Mouse (Mus musculus) heart, embryonic 15.5 days (tissue): Measurements from ENCODE around the gene Epas1. TPM values are rescaled to one million over a fixed set of nuclear protein-coding genes. Genes with fewer than 3 reads are reported as not detected.

Experiments used
- ATAC-seq: fragments of 200-750 bp; cut with Nextera tagmentation; replicated peaks from 2 replicates; pipeline ENCODE4 v1.8.0; 2017; ENCODE audit warnings: low read depth, moderate TSS enrichment; ENCODE audit not compliant: insufficient number of reproducible peaks, insufficient read depth, low FRiP score
- H3K27ac ChIP-seq: fragments of 300-500 bp; sonication (generic); 2 replicates; pipeline ENCODE4 v1.5.1; 2015; ENCODE audit warnings: mild to moderate bottlenecking, inconsistent platforms
- H3K27me3 ChIP-seq: fragments of 300-500 bp; sonication (generic); 2 replicates; pipeline ENCODE4 v1.6.1; 2015; ENCODE audit warnings: inconsistent platforms
- H3K36me3 ChIP-seq: fragments of 300-500 bp; sonication (generic); 2 replicates; pipeline ENCODE4 v1.6.1; 2015; ENCODE audit warnings: mild to moderate bottlenecking, inconsistent platforms
- H3K4me1 ChIP-seq: fragments of 300-500 bp; sonication (generic); replicated peaks from 2 replicates; pipeline ENCODE4 v1.6.1; 2015; ENCODE audit warnings: inconsistent platforms
- H3K4me2 ChIP-seq: fragments of 300-500 bp; sonication (generic); 2 replicates; pipeline ENCODE4 v1.6.1; 2015; ENCODE audit warnings: inconsistent platforms, mild to moderate bottlenecking, moderate library complexity
- H3K4me3 ChIP-seq: fragments of 300-500 bp; sonication (generic); 2 replicates; pipeline ENCODE4 v1.5.1; 2015; ENCODE audit warnings: mild to moderate bottlenecking, inconsistent platforms
- H3K9ac ChIP-seq: fragments of 300-500 bp; sonication (generic); 2 replicates; pipeline ENCODE4 v1.6.1; 2015; ENCODE audit warnings: mild to moderate bottlenecking, inconsistent platforms
- H3K9me3 ChIP-seq: fragments of 300-500 bp; sonication (generic); replicated peaks from 2 replicates; pipeline ENCODE4 v1.6.1; 2016; ENCODE audit warnings: inconsistent platforms
- WGBS: fragments of 180-500 bp; shearing (Covaris S2); methylation state at CpG from one replicate; pipeline ENCODE4 v1.1.7; 2015; ENCODE audit warnings: mixed read lengths; 5-methylcytosine and 5-hydroxymethylcytosine counted together
- polyA plus RNA-seq: library from polyadenylated mRNA; unstranded; fragments of >200 nt; fragmentation: Nextera tagmentation; extraction: Ambion mirVana; gene quantifications from 2 replicates; pipeline ENCODE4 v1.2.1, GENCODE M21; 2015

Gene Epas1
- polyA plus RNA-seq, 1 experiment from 2014 or later = 7.1 TPM

DNA sequence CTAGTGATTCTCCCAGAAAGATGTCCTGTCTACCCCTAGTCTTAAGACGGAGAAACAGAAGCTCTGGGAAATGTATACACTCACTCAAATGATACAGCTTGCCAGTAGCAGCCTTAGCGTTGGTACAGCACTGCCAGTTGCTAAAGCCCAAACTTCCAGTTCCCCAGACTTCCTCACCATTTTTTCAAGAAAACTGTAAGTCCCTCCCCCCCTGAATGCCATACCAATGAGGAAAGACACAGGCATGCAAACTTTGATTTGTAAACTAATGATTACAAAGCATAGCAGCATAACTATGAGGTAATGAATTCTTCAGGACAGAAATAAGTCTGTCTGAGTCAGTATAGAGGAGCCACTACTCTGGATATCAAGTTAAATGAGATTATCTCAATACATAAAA is 124.2 kb downstream of the Epas1 start:
- WGBS = 58% methylated on average over 2 of the region's 2 CpGs
- ATAC-seq = no peak

DNA sequence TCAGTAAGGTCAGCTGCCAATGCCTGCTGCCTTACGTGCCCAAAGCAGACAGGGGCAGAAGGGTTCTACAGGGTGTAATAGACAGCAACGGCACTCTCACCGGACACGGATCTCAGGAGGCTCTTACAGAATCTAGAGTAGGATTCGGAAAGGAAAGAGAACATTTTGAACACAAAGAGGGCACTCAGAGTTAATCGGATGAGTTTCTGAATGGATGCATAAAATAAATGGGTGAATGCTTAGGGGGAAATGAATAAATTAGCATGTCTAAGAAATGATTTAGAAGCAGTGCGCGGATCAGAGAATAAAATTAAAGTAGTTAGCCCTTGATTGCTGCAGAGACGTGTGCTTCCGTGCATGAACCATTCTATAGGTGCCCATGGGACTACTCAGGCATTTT is 126.6 kb downstream of the Epas1 start:
- H3K36me3 ChIP-seq = no peaks in the 10 kb centered on the region
- no peak overlapping the region for H3K27ac ChIP-seq
- no peaks in the 10 kb centered on the region for H3K4me1 ChIP-seq
- no peaks in the 10 kb centered on the region for H3K27me3 ChIP-seq
- no peaks in the 10 kb centered on the region for H3K9me3 ChIP-seq
- no peak overlapping the region for H3K9ac ChIP-seq
- ATAC-seq = no peak
- no peak overlapping the region for H3K4me2 ChIP-seq
- H3K4me3 ChIP-seq = no peak overlapping the region
- WGBS = 82% methylated on average over 10 of the region's 10 CpGs

More for the DNA sequence above, 124.2 kb downstream of the Epas1 start:
- H3K4me1 ChIP-seq = no peaks in the 10 kb centered on the region
- no peak overlapping the region for H3K27ac ChIP-seq
- H3K27me3 ChIP-seq = no peaks in the 10 kb centered on the region
- H3K36me3 ChIP-seq = no peaks in the 10 kb centered on the region
- H3K9ac ChIP-seq = no peak overlapping the region
- no peak overlapping the region for H3K4me3 ChIP-seq
- no peaks in the 10 kb centered on the region for H3K9me3 ChIP-seq
- no peak overlapping the region for H3K4me2 ChIP-seq

DNA sequence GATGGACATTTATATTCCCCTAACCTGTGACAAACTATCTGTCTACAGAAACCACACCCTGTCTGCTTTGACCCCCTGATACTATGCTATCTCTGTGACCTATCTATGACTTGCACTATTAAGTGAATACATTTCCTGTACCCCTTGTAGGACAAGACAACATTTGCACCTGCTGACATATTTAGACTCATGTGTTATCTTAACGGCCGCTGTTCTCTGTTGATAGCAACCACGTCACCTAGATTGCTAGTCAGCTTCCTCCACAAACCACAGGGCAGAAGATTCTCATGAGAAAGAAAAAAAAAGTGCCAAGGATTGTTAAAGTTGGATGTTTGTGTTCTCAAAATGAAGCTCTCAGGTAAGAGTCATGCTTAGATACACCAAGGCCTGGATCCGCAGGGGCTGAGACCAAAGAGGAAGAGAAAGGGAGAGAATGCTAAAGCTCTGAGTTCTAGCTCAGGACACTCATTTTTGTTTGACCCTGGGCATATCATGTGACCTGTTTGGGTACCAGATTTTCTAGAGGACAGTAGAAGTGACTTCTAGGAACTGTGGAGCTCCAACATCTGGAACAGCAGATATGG is 127.1 kb downstream of the Epas1 start:
- Histone ChIP-seq H3K27ac (no peak overlapping the region), H3K9ac (no peak overlapping the region), H3K4me1 (no peaks in the 10 kb centered on the region), H3K36me3 (no peaks in the 10 kb centered on the region), H3K27me3 (no peaks in the 10 kb centered on the region), H3K4me2 (no peak overlapping the region), H3K4me3 (no peak overlapping the region), H3K9me3 (no peaks in the 10 kb centered on the region)
- no peak for ATAC-seq
- 53% methylated on average over 4 of the region's 4 CpGs for WGBS

Other genes with a start within 250 kb of the Epas1 start
- gene Gm10309, start 248.5 kb upstream of the Epas1 start, polyA plus RNA-seq = 0.25 and 0.39 TPM in 2 replicates
- not detected in 2 replicates for gene Tmem247, start 163.6 kb downstream of the Epas1 start, polyA plus RNA-seq
- gene Atp6v1e2, start 194.2 kb downstream of the Epas1 start, polyA plus RNA-seq = 0.13 TPM in 1 of 2 replicates, not detected in the other
- gene Rhoq, start 209.4 kb downstream of the Epas1 start, polyA plus RNA-seq = 19.8 and 20.9 TPM in 2 replicates